Mouse (Mus musculus): ENCODE measurements around the gene Dnah14. TPM values are rescaled to one million over a fixed set of nuclear protein-coding genes. Genes with fewer than 3 reads are reported as not detected.

Gene Dnah14
- polyA plus RNA-seq, 1 experiment from 2014 or later, result 2.7 TPM

- Histone ChIP-seq H3K4me3 (ENCODE audit: low read depth, low read length) (no peak overlapping the region), H3K27me3 (ENCODE audit: insufficient read depth, low read length) (no peaks in the 10 kb centered on the region), H3K36me3 (replicated peaks; ENCODE audit: insufficient read depth, low read length) (peaks cover 89% of the 10 kb centered on the region), H3K9ac (replicated peaks) (no peak overlapping the region), H3K4me1 (ENCODE audit: insufficient read depth) (no peaks in the 10 kb centered on the region), H3K9me3 (ENCODE audit: low read length) (no peaks in the 10 kb centered on the region), H3K27ac (ENCODE audit: low read depth) (no peak overlapping the region), H3K4me2 (ENCODE audit: low read depth, low read length) (no peak overlapping the region)
- ATAC-seq (no peak), DNase-seq (peak; percentile 46)
- WGBS (ENCODE audit: insufficient replicate concordance), result 81% methylated on average over 5 of the region's 5 CpGs
- TF ChIP-seq EP300 (IDR thresholded peaks at IDR 0.05; ENCODE audit: low read depth), result no peak
- peak; percentile 63 for TF ChIP-seq CTCF (IDR thresholded peaks at IDR 0.05; ENCODE audit: low read depth)
Observed at GRCm38 (mm10) chr1:181828365-181828764, 252.0 kb downstream of the Dnah14 start.

GRCm38 (mm10) chr1:181832720-181833119, 256.4 kb downstream of the Dnah14 start:
- no peak for ATAC-seq
- Histone ChIP-seq H3K4me2 (ENCODE audit: low read depth, low read length) (no peak overlapping the region), H3K4me3 (ENCODE audit: low read depth, low read length) (no peak overlapping the region), H3K9me3 (ENCODE audit: low read length) (no peaks in the 10 kb centered on the region), H3K27me3 (ENCODE audit: insufficient read depth, low read length) (no peaks in the 10 kb centered on the region), H3K27ac (ENCODE audit: low read depth) (no peak overlapping the region), H3K36me3 (replicated peaks; ENCODE audit: insufficient read depth, low read length) (peaks cover 85% of the 10 kb centered on the region), H3K4me1 (ENCODE audit: insufficient read depth) (no peaks in the 10 kb centered on the region), H3K9ac (replicated peaks) (no peak overlapping the region)
- 94% methylated on average over 5 of the region's 5 CpGs for WGBS (ENCODE audit: insufficient replicate concordance)
- no peak for DNase-seq
- no peak for TF ChIP-seq CTCF (IDR thresholded peaks at IDR 0.05; ENCODE audit: low read depth)

GRCm38 (mm10) chr1:181833143-181833542, 256.8 kb downstream of the Dnah14 start:
- Histone ChIP-seq H3K4me3 (ENCODE audit: low read depth, low read length) (no peak overlapping the region), H3K36me3 (replicated peaks; ENCODE audit: insufficient read depth, low read length) (peaks cover 85% of the 10 kb centered on the region)
- 84% methylated on average over 6 of the region's 6 CpGs for WGBS (ENCODE audit: insufficient replicate concordance)

GRCm38 (mm10) chr1:181838111-181838510, 261.8 kb downstream of the Dnah14 start:
- TF ChIP-seq EP300 (IDR thresholded peaks at IDR 0.05; ENCODE audit: low read depth) (no peak), CTCF (IDR thresholded peaks at IDR 0.05; ENCODE audit: low read depth) (no peak)
- Histone ChIP-seq H3K27ac (ENCODE audit: low read depth) (no peak overlapping the region), H3K9ac (replicated peaks) (no peak overlapping the region), H3K36me3 (replicated peaks; ENCODE audit: insufficient read depth, low read length) (peaks cover 51% of the 10 kb centered on the region), H3K4me3 (ENCODE audit: low read depth, low read length) (no peak overlapping the region), H3K4me1 (ENCODE audit: insufficient read depth) (peaks cover 24% of the 10 kb centered on the region), H3K27me3 (ENCODE audit: insufficient read depth, low read length) (no peaks in the 10 kb centered on the region), H3K9me3 (ENCODE audit: low read length) (no peaks in the 10 kb centered on the region), H3K4me2 (ENCODE audit: low read depth, low read length) (0 out of 2 replicates have a peak overlapping the region, but pooled peaks have one; percentile 27)
- WGBS (ENCODE audit: insufficient replicate concordance), result 86% methylated on average over 5 of the region's 5 CpGs
- DNase-seq, result no peak
- no peak for ATAC-seq

More at GRCm38 (mm10) chr1:181833143-181833542, 256.8 kb downstream of the Dnah14 start:
- ATAC-seq (no peak), DNase-seq (no peak)
- no peaks in the 10 kb centered on the region for H3K27me3 ChIP-seq (ENCODE audit: insufficient read depth, low read length)
- TF ChIP-seq EP300 (IDR thresholded peaks at IDR 0.05; ENCODE audit: low read depth) (no peak), CTCF (IDR thresholded peaks at IDR 0.05; ENCODE audit: low read depth) (no peak)
- H3K27ac ChIP-seq (ENCODE audit: low read depth), result no peak overlapping the region
- peaks cover 3% of the 10 kb centered on the region for H3K4me1 ChIP-seq (ENCODE audit: insufficient read depth)
- H3K9ac ChIP-seq (replicated peaks), result no peak overlapping the region
- H3K4me2 ChIP-seq (ENCODE audit: low read depth, low read length), result no peak overlapping the region
- no peaks in the 10 kb centered on the region for H3K9me3 ChIP-seq (ENCODE audit: low read length)

GRCm38 (mm10) chr1:181839746-181840366, 263.5 kb downstream of the Dnah14 start:
- peak overlapping the region; percentile 51 for H3K9ac ChIP-seq (replicated peaks)
- peak overlapping the region; percentile 92 for H3K4me2 ChIP-seq (ENCODE audit: low read depth, low read length)
- H3K4me3 ChIP-seq (ENCODE audit: low read depth, low read length), result peak overlapping the region; percentile 85
- H3K36me3 ChIP-seq (replicated peaks; ENCODE audit: insufficient read depth, low read length), result peaks cover 36% of the 10 kb centered on the region
- ATAC-seq, result no peak
- peak overlapping the region; percentile 35; the same call in 1 of the 2 replicates for H3K27ac ChIP-seq (ENCODE audit: low read depth)
- H3K4me1 ChIP-seq (ENCODE audit: insufficient read depth), result peaks cover 28% of the 10 kb centered on the region
- DNase-seq, result no peak
- WGBS (ENCODE audit: insufficient replicate concordance), result 9% methylated on average over 6 of the region's 6 CpGs
- H3K27me3 ChIP-seq (ENCODE audit: insufficient read depth, low read length), result no peaks in the 10 kb centered on the region
- TF ChIP-seq CTCF (IDR thresholded peaks at IDR 0.05; ENCODE audit: low read depth) (no peak), EP300 (IDR thresholded peaks at IDR 0.05; ENCODE audit: low read depth) (no peak)
- H3K9me3 ChIP-seq (ENCODE audit: low read length), result no peaks in the 10 kb centered on the region

GRCm38 (mm10) chr1:181841396-181841795, 265.0 kb downstream of the Dnah14 start:
- peak overlapping the region; percentile 99 for H3K27ac ChIP-seq (ENCODE audit: low read depth)
- H3K36me3 ChIP-seq (replicated peaks; ENCODE audit: insufficient read depth, low read length), result peaks cover 24% of the 10 kb centered on the region
- H3K9me3 ChIP-seq (ENCODE audit: low read length), result no peaks in the 10 kb centered on the region
- H3K27me3 ChIP-seq (ENCODE audit: insufficient read depth, low read length), result no peaks in the 10 kb centered on the region
- under 1% methylated on average over 16 of the region's 16 CpGs for WGBS (ENCODE audit: insufficient replicate concordance)
- TF ChIP-seq CTCF (IDR thresholded peaks at IDR 0.05; ENCODE audit: low read depth) (no peak), EP300 (IDR thresholded peaks at IDR 0.05; ENCODE audit: low read depth) (no peak)
- H3K4me2 ChIP-seq (ENCODE audit: low read depth, low read length), result peak overlapping the region; percentile 92
- H3K4me3 ChIP-seq (ENCODE audit: low read depth, low read length), result peak overlapping the region; percentile 85
- ATAC-seq (no peak), DNase-seq (no peak)
- peaks cover 31% of the 10 kb centered on the region for H3K4me1 ChIP-seq (ENCODE audit: insufficient read depth)
- peak overlapping the region; percentile 97 for H3K9ac ChIP-seq (replicated peaks)
